Mouse (Mus musculus) urinary bladder, postnatal 4 days (tissue): ENCODE measurements around the gene Tmem198.

Experiments used
- DNase-seq, 2 experiments: peaks; one replicate each; pipeline ENCODE4 v3.0.0; 2021 to 2022; ENCODE audit warnings: low spot score in 2 of 2

The Tmem198 gene

DNA sequence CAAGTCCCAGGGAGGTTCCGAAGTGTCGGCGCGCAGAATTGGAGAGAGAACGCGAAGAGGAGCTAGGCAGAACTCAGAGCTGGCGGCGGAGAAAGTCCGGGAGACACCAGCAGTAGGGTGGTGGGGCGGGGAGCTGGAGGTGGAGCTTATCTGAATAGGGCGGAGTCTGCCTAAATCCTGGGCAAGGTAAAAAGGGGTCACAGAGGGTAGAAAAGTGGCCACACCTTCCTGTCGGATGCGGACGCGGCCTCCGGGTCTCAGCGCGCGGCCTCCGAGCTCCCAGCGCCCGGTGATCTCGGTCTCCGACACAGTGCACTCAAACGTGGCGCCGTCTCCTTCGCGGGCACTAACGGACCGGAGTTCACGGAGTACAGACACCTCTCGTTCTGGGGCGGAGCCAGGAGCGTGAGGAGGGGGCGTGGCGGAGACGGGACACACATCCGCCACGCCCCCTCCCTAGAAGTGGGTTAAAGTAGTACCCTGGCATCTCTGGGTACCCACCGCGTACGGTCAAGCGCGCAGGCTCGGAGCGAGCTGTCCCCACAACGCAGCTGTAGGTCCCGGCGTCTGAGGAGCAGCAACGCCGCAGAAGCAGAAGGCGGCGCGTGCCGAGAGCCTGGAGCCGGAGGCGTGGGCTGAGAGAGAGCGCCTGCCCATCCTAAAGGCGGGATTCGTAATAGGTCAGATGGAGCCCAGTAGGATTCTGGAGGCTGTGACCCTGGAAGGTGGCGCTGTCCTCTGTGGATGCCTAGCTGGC lies 8.3 kb downstream of the Tmem198 start:
- peak; percentile 62 to 80 for DNase-seq

DNA sequence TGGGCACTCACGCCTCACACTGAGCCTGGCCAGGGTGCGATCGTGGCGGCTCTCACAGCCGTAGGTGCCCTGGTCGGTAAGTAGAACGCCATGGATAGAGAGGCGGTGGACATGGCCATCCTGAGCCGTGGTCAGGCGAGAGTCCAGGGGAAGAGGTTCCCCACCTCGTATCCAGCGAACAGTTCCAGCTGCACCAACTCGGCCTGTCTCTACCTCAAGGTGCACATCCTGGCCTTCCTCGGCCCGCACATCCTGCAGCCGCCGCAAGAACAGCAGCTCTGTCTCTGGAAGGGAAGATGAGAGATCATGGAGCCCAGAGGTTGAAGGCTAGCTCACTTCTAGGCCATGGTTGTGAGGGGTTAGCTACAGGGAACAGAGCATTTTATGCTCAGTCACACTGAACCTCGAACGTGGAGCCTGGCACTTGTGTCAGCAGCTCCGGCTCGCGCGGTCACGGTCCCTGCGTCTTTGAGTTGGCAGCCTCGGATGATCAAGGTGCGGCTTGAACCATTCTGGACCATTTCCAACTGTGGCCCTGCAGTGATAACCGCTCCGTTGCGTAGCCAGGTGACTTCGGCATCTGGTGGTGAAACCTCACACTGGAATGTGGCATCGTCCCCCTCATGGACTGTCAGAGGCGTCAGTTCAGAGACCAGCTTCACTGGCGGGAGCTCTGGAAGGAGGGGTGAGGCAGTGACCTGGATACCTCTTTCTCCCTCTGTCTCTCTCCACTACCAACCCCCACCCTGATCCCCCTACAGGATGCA lies 11.6 kb downstream of the Tmem198 start:
- DNase-seq, result no peak

- DNase-seq, result no peak
Measured at GRCm38 (mm10) chr1:75492579-75493170, 13.3 kb downstream of the Tmem198 start.

- no peak for DNase-seq
Measured at GRCm38 (mm10) chr1:75494878-75495548, 15.7 kb downstream of the Tmem198 start.

DNA sequence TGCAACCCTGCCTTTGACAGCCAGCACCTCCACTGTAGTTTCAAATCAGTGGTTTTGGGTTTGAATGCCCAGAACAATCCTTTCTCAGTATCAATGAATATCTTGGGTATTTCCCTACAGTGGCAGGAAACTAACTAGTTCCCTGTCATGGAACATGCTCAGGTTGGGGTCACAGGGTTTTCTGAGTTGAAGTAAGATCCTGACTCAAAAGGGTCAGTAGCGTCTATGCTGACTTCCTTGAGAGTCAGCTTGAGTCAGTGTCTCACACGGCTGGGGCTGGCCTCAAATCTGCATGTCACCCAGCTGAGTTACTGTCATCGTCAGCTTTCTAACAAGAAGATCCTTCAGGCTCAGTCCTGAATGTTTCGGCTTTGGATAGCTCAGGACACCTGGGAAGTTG lies 19.6 kb downstream of the Tmem198 start:
- DNase-seq, result no peak

DNA sequence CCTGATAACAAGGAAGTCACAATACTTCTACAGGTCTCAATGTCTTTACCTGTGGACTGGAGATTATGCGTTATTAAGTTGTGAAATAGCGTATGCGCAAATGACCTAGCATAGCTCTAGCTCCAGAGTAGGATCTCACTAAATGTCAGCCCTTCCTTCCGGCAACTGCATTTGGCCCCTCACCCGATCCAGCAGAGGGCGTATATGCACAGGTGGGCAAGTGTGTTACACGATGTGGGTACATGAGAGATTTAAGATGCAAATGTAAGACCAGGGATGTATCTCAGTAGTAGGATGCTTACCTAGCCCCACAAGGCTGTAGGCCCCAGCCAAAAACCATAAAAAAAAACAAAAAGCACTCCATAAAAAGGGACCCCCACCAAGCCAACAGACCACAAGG lies 20.1 kb downstream of the Tmem198 start:
- no peak for DNase-seq

DNA sequence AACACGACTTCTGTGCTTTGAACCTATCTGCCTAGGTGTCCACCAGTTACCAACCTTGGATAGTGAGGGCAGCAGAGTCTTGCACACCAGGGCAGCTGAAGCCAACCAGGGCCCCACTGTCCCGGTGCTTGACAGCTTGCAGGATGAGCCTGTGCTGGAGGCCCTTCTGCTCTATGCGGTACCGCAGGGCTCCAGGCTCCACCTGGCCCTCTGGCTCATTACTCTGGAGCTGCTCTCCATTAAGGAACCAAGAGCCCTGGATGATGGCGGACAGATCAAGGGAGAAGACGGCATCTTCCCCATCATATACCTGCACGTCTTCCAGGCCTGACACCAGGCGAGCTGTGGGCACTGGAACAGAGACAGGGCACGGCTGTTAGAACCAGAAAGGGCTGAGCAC lies 22.6 kb downstream of the Tmem198 start:
- DNase-seq, result no peak

GRCm38 (mm10) chr1:75502945-75503650 lies 23.8 kb downstream of the Tmem198 start:
- no peak for DNase-seq

DNA sequence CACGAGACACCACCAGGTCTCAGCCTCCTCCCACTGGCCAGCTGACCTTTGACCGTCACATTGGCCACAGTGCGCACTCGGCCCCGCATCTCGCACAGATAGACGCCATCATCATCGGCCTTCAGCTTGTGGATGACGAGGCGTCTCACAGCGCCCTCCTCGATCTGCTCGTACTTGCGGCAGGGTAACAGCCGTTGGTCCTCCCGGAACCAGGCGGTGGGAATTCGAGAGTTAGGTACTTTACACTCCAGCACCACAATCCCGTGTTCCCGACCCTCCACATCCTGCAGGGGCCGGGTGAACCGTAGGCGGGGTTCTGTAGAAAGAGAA lies 24.3 kb downstream of the Tmem198 start:
- DNase-seq, result no peak

GRCm38 (mm10) chr1:75504256-75505045 lies 25.1 kb downstream of the Tmem198 start:
- DNase-seq, result no peak

DNA sequence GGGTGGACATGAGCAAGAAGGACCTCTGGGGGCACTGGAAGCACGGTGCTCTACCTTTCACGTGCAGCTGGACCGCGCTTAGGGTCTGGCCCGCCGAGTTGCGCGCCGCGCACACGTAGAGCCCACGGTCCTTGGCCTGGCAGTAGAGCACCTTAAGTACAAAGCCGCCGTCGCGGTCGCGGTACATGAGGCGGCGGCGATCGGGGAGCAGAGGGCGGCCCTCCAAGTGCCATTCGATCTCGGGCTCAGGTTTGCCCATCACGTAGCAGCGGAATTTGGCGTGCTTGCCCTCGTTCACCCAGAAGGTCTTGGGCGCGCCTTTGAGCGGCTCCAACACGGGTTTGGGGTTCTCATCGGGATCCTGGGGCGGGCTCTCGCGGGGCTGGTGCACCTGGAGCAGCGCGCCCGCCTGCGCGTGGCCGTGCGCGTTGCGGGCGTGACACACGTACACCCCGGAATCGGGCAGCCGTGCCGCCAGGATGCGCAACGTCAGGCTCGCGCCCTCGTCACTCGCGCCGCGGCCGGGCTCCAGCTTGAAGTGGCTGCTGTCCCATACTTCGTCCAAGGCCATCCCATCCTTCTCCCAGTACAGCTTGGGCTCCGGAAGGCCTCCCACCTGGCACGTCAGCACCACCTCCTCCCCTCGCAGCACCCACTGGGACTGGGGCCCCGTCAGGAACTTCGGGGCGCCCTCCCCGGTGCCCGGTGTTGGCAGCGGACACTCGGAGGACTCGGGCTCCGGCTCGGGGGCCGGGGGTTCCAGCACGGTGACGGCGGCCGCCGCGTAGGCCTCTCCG lies 26.0 kb downstream of the Tmem198 start:
- peak in 1 of 2 experiments; percentile 67 for DNase-seq

- DNase-seq, result peak; percentile 80 to 81
Measured at GRCm38 (mm10) chr1:75505956-75506831, 26.9 kb downstream of the Tmem198 start, which contains the start of gene Obsl1. Gene Obsl1, minus strand, starts transcription at chr1:75506452.

DNA sequence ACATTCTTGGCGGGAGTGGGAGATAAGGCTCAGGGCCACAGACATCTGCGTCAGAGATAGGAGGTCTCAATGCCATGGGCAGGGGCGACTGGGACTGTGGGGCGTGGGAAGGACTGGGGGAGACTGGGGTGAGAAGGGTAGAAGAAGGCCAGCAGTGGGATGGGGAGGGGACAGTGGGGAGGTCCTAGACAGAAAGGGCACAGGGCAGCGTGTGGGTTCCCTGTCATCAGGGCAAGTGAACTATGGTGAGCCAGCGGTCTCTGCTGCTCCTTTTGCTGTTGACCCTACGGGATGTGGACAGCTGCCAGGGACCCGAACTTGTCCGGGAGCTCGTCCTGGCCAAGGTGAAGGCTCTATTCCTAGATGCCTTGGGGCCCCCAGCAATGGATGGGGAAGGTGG lies 27.7 kb downstream of the Tmem198 start, which contains the start of gene Inha:
Gene Inha, plus strand, starts transcription at position 72 of the 400 bp plus-strand sequence.
- DNase-seq, result no peak

- no peak for DNase-seq
Measured at GRCm38 (mm10) chr1:75509586-75509985, 30.3 kb downstream of the Tmem198 start.

DNA sequence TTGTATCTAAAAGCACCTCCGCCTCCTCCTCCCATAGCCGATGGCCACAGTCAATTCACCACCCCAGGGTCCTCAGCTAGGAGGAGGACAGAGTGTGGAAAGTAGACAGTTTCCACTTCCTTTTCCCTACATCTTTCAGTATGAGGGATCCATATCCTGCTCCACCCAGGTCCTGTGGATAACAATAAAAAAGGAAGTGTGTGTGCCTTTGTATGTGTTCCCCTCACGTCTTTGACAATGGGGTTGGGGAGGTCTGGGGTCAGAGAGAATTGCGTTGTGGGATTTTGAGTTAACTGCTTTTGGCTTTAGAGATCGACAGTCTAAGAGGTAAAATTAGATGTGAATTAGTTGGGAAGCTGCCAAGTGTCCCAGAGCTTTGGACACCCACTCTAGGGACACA lies 30.8 kb downstream of the Tmem198 start:
- no peak for DNase-seq

GRCm38 (mm10) chr1:75511437-75512210 lies 32.3 kb downstream of the Tmem198 start:
- DNase-seq, result no peak

- no peak for DNase-seq
Measured at GRCm38 (mm10) chr1:75512550-75512949, 33.2 kb downstream of the Tmem198 start.
